ENCODE assay signal across 18 mouse cellular contexts in genomic region chr4:22196501-22196900, GRCm38 (mm10).
DNase-seq lines count a peak whose midpoint lies in the region; ATAC-seq and TF ChIP-seq lines count a peak whose summit lies in the region.
"Had no signal": no experiment of that assay in that cellular context is flagged by ENCODE, and none has a peak within 500 bp of the region (broad histone marks: within the 10 kb centered on the region; RNA-seq: fewer than 3 reads in every experiment).

No protein-coding gene starts in this region.

- H3K27me3 ChIP-seq in kidney, adult 2 months (replicated peaks; ENCODE audit: control insufficient read depth, insufficient read depth, low read length) = no peaks in the 10 kb centered on the region
- H3K27me3 ChIP-seq in kidney, embryonic 16.5 days (ENCODE audit: insufficient read depth, low read length) = no peaks in the 10 kb centered on the region
- H3K27me3 ChIP-seq in midbrain, embryonic 14.5 days (ENCODE audit: control insufficient read depth, insufficient read depth, low read length) = no peaks in the 10 kb centered on the region
- no peaks in the 10 kb centered on the region for H3K27me3 ChIP-seq in midbrain, embryonic 10.5 days (ENCODE audit: low read depth, poor library complexity, severe bottlenecking)
- no peaks in the 10 kb centered on the region for H3K27me3 ChIP-seq in embryonic facial prominence, embryonic 14.5 days (replicated peaks; ENCODE audit: control insufficient read depth, insufficient read depth, low read length)
- H3K27me3 ChIP-seq: embryonic facial prominence, embryonic 13.5 days; heart, embryonic 12.5 days; limb, embryonic 15.5 days; liver, embryonic 15.5 days; midbrain, embryonic 13.5 days had no signal

- no peak for ATAC-seq in kidney, embryonic 16.5 days (ENCODE audit: low FRiP score, low TSS enrichment)
- no peak for ATAC-seq in midbrain, embryonic 14.5 days (ENCODE audit: low FRiP score, low TSS enrichment)
- peak; percentile 63; the same call in 1 of the 2 replicates for ATAC-seq in embryonic facial prominence, embryonic 14.5 days (ENCODE audit: low read depth)
- ATAC-seq: intestine, embryonic 16.5 days; midbrain, embryonic 13.5 days had no signal

- TF ChIP-seq POLR2A in kidney, adult 2 months (IDR thresholded peaks at IDR 0.05; ENCODE audit: low read depth, low read length) = no peak

- no peaks in the 10 kb centered on the region for H3K36me3 ChIP-seq in kidney, adult 2 months (ENCODE audit: control insufficient read depth, insufficient read depth, low read length)
- H3K36me3 ChIP-seq in kidney, embryonic 16.5 days (ENCODE audit: insufficient read depth, low read length) = no peaks in the 10 kb centered on the region
- H3K36me3 ChIP-seq in midbrain, embryonic 14.5 days (ENCODE audit: control insufficient read depth, insufficient read depth, low read length) = no peaks in the 10 kb centered on the region
- H3K36me3 ChIP-seq in midbrain, embryonic 10.5 days = no peaks in the 10 kb centered on the region
- H3K36me3 ChIP-seq in embryonic facial prominence, embryonic 14.5 days (ENCODE audit: control insufficient read depth, insufficient read depth, low read length) = no peaks in the 10 kb centered on the region
- H3K36me3 ChIP-seq: embryonic facial prominence, embryonic 13.5 days; heart, embryonic 12.5 days; limb, embryonic 15.5 days; liver, embryonic 15.5 days; midbrain, embryonic 13.5 days had no signal

- no peak overlapping the region for H3K4me2 ChIP-seq in kidney, embryonic 16.5 days (replicated peaks; ENCODE audit: low read depth, low read length)
- no peak overlapping the region for H3K4me2 ChIP-seq in midbrain, embryonic 14.5 days (ENCODE audit: low read length)
- no peak overlapping the region for H3K4me2 ChIP-seq in embryonic facial prominence, embryonic 14.5 days (ENCODE audit: low read depth, low read length)
- H3K4me2 ChIP-seq: embryonic facial prominence, embryonic 13.5 days; heart, embryonic 12.5 days; hindbrain, embryonic 14.5 days; limb, embryonic 15.5 days; liver, embryonic 15.5 days; midbrain, embryonic 13.5 days had no signal

- DNase-seq in kidney, adult 2 months = peak; percentile 3
- DNase-seq in midbrain, embryonic 14.5 days = peak; percentile 21
- DNase-seq in midbrain, embryonic 10.5 days (ENCODE audit: low spot score) = no peak
- DNase-seq in embryonic facial prominence, embryonic 14.5 days (ENCODE audit: low spot score) = peak; percentile 68
- peak; percentile 20 for DNase-seq in hindlimb bud, embryonic 11.5 days (ENCODE audit: extremely low spot score, low read depth, low spot score)
- no peak for DNase-seq in gastrocnemius, adult 18-20 months (ENCODE audit: low spot score)
- DNase-seq: adrenal gland, postnatal 10 days; heart, postnatal 14 days; lung, postnatal 10 days; thymus, postnatal 25 days had no signal

- TF ChIP-seq CTCF in kidney, adult 2 months (conservative IDR thresholded peaks at IDR 0.05; ENCODE audit: insufficient read depth, insufficient read length, low read depth, low read length) = no peak

- no peak overlapping the region for H3K9ac ChIP-seq in kidney, embryonic 16.5 days (replicated peaks; ENCODE audit: low read length)
- no peak overlapping the region for H3K9ac ChIP-seq in midbrain, embryonic 14.5 days (replicated peaks; ENCODE audit: low read length)
- no peak overlapping the region for H3K9ac ChIP-seq in embryonic facial prominence, embryonic 14.5 days (ENCODE audit: low read depth, low read length)
- H3K9ac ChIP-seq: embryonic facial prominence, embryonic 13.5 days; heart, embryonic 12.5 days; hindbrain, embryonic 14.5 days; limb, embryonic 15.5 days; liver, embryonic 15.5 days; midbrain, embryonic 13.5 days had no signal

- H3K4me3 ChIP-seq in kidney, adult 2 months (ENCODE audit: insufficient read depth, low read depth, low read length) = no peak overlapping the region
- no peak overlapping the region for H3K4me3 ChIP-seq in kidney, embryonic 16.5 days (ENCODE audit: low read length)
- no peak overlapping the region for H3K4me3 ChIP-seq in midbrain, embryonic 14.5 days (replicated peaks; ENCODE audit: low read depth, low read length)
- H3K4me3 ChIP-seq in midbrain, embryonic 10.5 days = no peak overlapping the region
- H3K4me3 ChIP-seq in embryonic facial prominence, embryonic 14.5 days (ENCODE audit: low read depth, low read length) = no peak overlapping the region
- H3K4me3 ChIP-seq: embryonic facial prominence, embryonic 13.5 days; heart, embryonic 12.5 days; limb, embryonic 15.5 days; liver, embryonic 15.5 days; midbrain, embryonic 13.5 days had no signal

- no peak overlapping the region for H3K27ac ChIP-seq in kidney, adult 2 months (ENCODE audit: insufficient read depth, low read depth, low read length)
- no peak overlapping the region for H3K27ac ChIP-seq in kidney, embryonic 16.5 days (ENCODE audit: low read length)
- H3K27ac ChIP-seq in midbrain, embryonic 14.5 days (replicated peaks; ENCODE audit: low read depth, low read length) = no peak overlapping the region
- H3K27ac ChIP-seq in midbrain, embryonic 10.5 days (replicated peaks) = no peak overlapping the region
- H3K27ac ChIP-seq in embryonic facial prominence, embryonic 14.5 days (replicated peaks; ENCODE audit: low read depth, low read length) = no peak overlapping the region
- H3K27ac ChIP-seq: embryonic facial prominence, embryonic 13.5 days; hindbrain, embryonic 14.5 days; limb, embryonic 15.5 days; liver, embryonic 15.5 days; midbrain, embryonic 13.5 days had no signal

- H3K9me3 ChIP-seq in kidney, embryonic 16.5 days (ENCODE audit: low read length) = no peaks in the 10 kb centered on the region; the same call in 1 of the 2 replicates
- H3K9me3 ChIP-seq in midbrain, embryonic 14.5 days (ENCODE audit: control insufficient read depth, low read length) = no peaks in the 10 kb centered on the region
- H3K9me3 ChIP-seq in midbrain, embryonic 10.5 days (replicated peaks) = peaks cover 9% of the 10 kb centered on the region; the same call in 1 of the 2 replicates
- no peaks in the 10 kb centered on the region for H3K9me3 ChIP-seq in embryonic facial prominence, embryonic 14.5 days (ENCODE audit: control insufficient read depth, low read length)
- H3K9me3 ChIP-seq: limb, embryonic 15.5 days; liver, embryonic 15.5 days; midbrain, embryonic 13.5 days had no signal

- no peaks in the 10 kb centered on the region for H3K4me1 ChIP-seq in kidney, adult 2 months (ENCODE audit: control insufficient read depth, insufficient read depth, low read length)
- H3K4me1 ChIP-seq in kidney, embryonic 16.5 days (ENCODE audit: insufficient read depth, low read length) = no peaks in the 10 kb centered on the region
- no peaks in the 10 kb centered on the region for H3K4me1 ChIP-seq in midbrain, embryonic 14.5 days (ENCODE audit: control insufficient read depth, insufficient read depth, low read length)
- no peaks in the 10 kb centered on the region for H3K4me1 ChIP-seq in midbrain, embryonic 10.5 days
- no peaks in the 10 kb centered on the region for H3K4me1 ChIP-seq in embryonic facial prominence, embryonic 14.5 days (ENCODE audit: control insufficient read depth, insufficient read depth, low read length)
- H3K4me1 ChIP-seq: embryonic facial prominence, embryonic 13.5 days; heart, embryonic 12.5 days; limb, embryonic 15.5 days; liver, embryonic 15.5 days; midbrain, embryonic 13.5 days had no signal

- WGBS in kidney, adult 2 months = 9% methylated on average over 3 of the region's 3 CpGs
- WGBS in kidney, embryonic 16.5 days = 21% methylated on average over 3 of the region's 3 CpGs
- WGBS in midbrain, embryonic 14.5 days = 73% methylated on average over 3 of the region's 3 CpGs
- WGBS in midbrain, embryonic 10.5 days = 94% methylated on average over 3 of the region's 3 CpGs
- WGBS in embryonic facial prominence, embryonic 14.5 days = 57% methylated on average over 3 of the region's 3 CpGs

Comparison
In these comparisons a context has a peak if more than half of its experiments do, and no peak if none do; other contexts are left out.
1. DNase-seq: peak in kidney, adult 2 months (single experiment), midbrain, embryonic 14.5 days (single experiment), embryonic facial prominence, embryonic 14.5 days (single experiment) and hindlimb bud, embryonic 11.5 days (single experiment); none in midbrain, embryonic 10.5 days (single experiment) and gastrocnemius, adult 18-20 months (single experiment).